Mouse (Mus musculus) MEL (cell line): ENCODE data around the gene Alg3.

Source experiments
- CTCF ChIP-seq, 3 experiments: IDR thresholded peaks in 2 of 3; conservative IDR thresholded peaks in 1 of 3; 2 replicates each; pipeline ENCODE4 v1.5.1; 2011 to 2012; ENCODE audit warnings: low read length in 3 of 3, low read depth in 2 of 3, mild to moderate bottlenecking in 2 of 3, improper control_type of control experiment in 1 of 3, inconsistent platforms in 1 of 3, mixed read lengths in 1 of 3, moderate library complexity in 1 of 3; ENCODE audit not compliant: control insufficient read depth in 1 of 3, insufficient read depth in 1 of 3, poor library complexity in 1 of 3, severe bottlenecking in 1 of 3
- E2F4 ChIP-seq: IDR thresholded peaks from 2 replicates; pipeline ENCODE4 v1.6.1; 2011; ENCODE audit warnings: low read depth, low read length, improper control_type of control experiment, borderline replicate concordance
- JUND ChIP-seq: IDR thresholded peaks from 2 replicates; pipeline ENCODE4 v1.6.1; 2011; ENCODE audit warnings: low read depth, mild to moderate bottlenecking, improper control_type of control experiment, low read length
- MAFK ChIP-seq: IDR thresholded peaks from 2 replicates; pipeline ENCODE4 v1.6.1; 2011; ENCODE audit warnings: low read depth, mild to moderate bottlenecking, low read length, improper control_type of control experiment, borderline replicate concordance
- MAX ChIP-seq: IDR thresholded peaks from 2 replicates; pipeline ENCODE4 v1.6.1; 2011; ENCODE audit warnings: low read length, improper control_type of control experiment
- MYC ChIP-seq: IDR thresholded peaks from 2 replicates; pipeline ENCODE4 v1.6.1; 2011; ENCODE audit warnings: low read depth, mild to moderate bottlenecking, low read length, improper control_type of control experiment, moderate library complexity
- POLR2A ChIP-seq, 2 experiments: IDR thresholded peaks; 2 replicates each; pipeline ENCODE4 v1.6.1; 2011 to 2012; ENCODE audit warnings: low read length in 2 of 2, mild to moderate bottlenecking in 2 of 2, control low read depth in 1 of 2, improper control_type of control experiment in 1 of 2, low read depth in 1 of 2, moderate library complexity in 1 of 2; ENCODE audit not compliant: control insufficient read depth in 1 of 2, insufficient read depth in 1 of 2, poor library complexity in 1 of 2
- POLR2AphosphoS2 ChIP-seq: IDR thresholded peaks from 2 replicates; pipeline ENCODE4 v1.6.1; 2011; ENCODE audit warnings: low read length, improper control_type of control experiment
- UBTF ChIP-seq: IDR thresholded peaks from 2 replicates; pipeline ENCODE4 v1.6.1; 2012; ENCODE audit warnings: low read depth, mild to moderate bottlenecking, inconsistent platforms, low read length, improper control_type of control experiment, moderate library complexity, borderline replicate concordance; ENCODE audit not compliant: insufficient read depth
- USF1 ChIP-seq: IDR thresholded peaks from 2 replicates; pipeline ENCODE4 v1.6.1; 2014; ENCODE audit warnings: low read depth, mild to moderate bottlenecking, inconsistent platforms, low read length, improper control_type of control experiment, moderate library complexity
- ZC3H11A ChIP-seq: IDR thresholded peaks from 2 replicates; pipeline ENCODE4 v1.6.1; 2012; ENCODE audit warnings: low read depth, mild to moderate bottlenecking, inconsistent platforms, low read length, improper control_type of control experiment
- ZNF384 ChIP-seq: IDR thresholded peaks from 2 replicates; pipeline ENCODE4 v1.6.1; 2012; ENCODE audit warnings: low read depth, mild to moderate bottlenecking, inconsistent platforms, low read length, improper control_type of control experiment

DNA sequence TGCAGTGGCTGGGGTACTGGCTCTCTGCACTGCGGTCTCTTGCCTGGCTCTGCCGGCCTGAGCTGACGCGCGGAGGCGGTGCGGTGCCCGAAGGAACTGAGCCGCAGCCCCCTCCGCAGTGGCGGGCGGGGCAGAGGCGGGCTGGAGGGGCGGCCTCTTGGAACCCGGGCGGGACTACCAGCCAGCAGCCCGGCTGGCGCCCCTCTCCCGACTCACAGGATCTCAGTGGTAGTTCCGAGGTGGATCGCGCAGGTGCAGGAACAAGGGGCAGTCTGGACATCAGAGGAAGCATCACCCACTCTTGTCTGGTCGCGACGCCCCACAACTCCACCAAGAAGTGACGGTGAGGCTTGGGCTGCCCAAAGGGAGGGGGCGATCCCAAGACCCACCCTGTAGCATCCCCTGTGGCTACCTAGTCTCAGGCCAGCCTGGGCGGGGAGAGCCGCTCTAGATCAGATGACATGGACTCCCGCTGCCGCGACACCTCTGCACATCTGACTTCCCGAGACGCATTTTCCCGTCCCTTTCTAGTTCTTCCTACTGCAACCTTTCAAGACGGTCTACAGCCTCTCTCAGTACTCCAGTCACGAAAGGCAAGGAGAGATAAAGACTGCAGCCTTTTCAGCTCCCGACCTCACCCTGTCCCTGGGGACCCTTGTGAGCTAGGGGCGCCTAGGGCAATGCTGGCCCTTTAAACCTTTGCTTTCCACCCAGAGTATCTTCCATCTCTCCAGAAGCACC, 21.4 kb downstream of the Alg3 start:
- TF ChIP-seq ZNF384 (no peak), MAX (no peak), POLR2A (IDR thresholded peaks at IDR 0.05; ENCODE audit: control insufficient read depth in 1 of 2, insufficient read depth in 1 of 2, low read depth in 1 of 2, low read length in 2 of 2, poor library complexity in 1 of 2) (no peak), MYC (no peak), CTCF (IDR thresholded peaks at IDR 0.05 in 2 of 3, conservative IDR thresholded peaks at IDR 0.05 in 1 of 3; ENCODE audit: control insufficient read depth in 1 of 3, insufficient read depth in 1 of 3, low read depth in 2 of 3, low read length in 3 of 3, poor library complexity in 1 of 3, severe bottlenecking in 1 of 3) (no peak), JUND (no peak), USF1 (no peak), E2F4 (no peak), ZC3H11A (no peak), POLR2AphosphoS2 (no peak), MAFK (no peak), UBTF (no peak)
